Mouse (Mus musculus) midbrain, embryonic 14.5 days (tissue): ENCODE measurements around the gene Zcchc12. TPM values are rescaled to one million over a fixed set of nuclear protein-coding genes. Genes with fewer than 3 reads are reported as not detected.

Experiments used
- ATAC-seq: fragments of 200-750 bp; cut with Nextera tagmentation; 2 replicates; pipeline ENCODE4 v1.8.0; 2017; ENCODE audit warnings: moderate number of reproducible peaks, moderate library complexity; ENCODE audit not compliant: low FRiP score, low TSS enrichment
- DNase-seq: peaks from one replicate; pipeline ENCODE4 v3.0.0-alpha.2; 2015
- H3K27ac ChIP-seq: fragments of 300-500 bp; sonication (generic); replicated peaks from 2 replicates; pipeline ENCODE4 v1.5.1; 2014; ENCODE audit warnings: mild to moderate bottlenecking, low read depth, low read length, moderate library complexity
- H3K27me3 ChIP-seq: fragments of 300-500 bp; sonication (generic); 2 replicates; pipeline ENCODE4 v1.6.1; 2014; ENCODE audit warnings: low read length, control low read depth, mixed read lengths; ENCODE audit not compliant: control insufficient read depth, insufficient read depth
- H3K36me3 ChIP-seq: fragments of 300-500 bp; sonication (generic); 2 replicates; pipeline ENCODE4 v1.6.1; 2014; ENCODE audit warnings: low read length, control low read depth; ENCODE audit not compliant: control insufficient read depth, insufficient read depth
- H3K4me1 ChIP-seq: fragments of 300-500 bp; sonication (generic); 2 replicates; pipeline ENCODE4 v1.6.1; 2014; ENCODE audit warnings: mild to moderate bottlenecking, antibody characterized with exemption, low read length, control low read depth; ENCODE audit not compliant: control insufficient read depth, insufficient read depth
- H3K4me2 ChIP-seq: fragments of 300-500 bp; sonication (generic); 2 replicates; pipeline ENCODE4 v1.6.1; 2014; ENCODE audit warnings: mild to moderate bottlenecking, low read length, moderate library complexity
- H3K4me3 ChIP-seq: fragments of 300-500 bp; sonication (generic); replicated peaks from 2 replicates; pipeline ENCODE4 v1.5.1; 2014; ENCODE audit warnings: low read depth, low read length
- H3K9ac ChIP-seq: fragments of 300-500 bp; sonication (generic); replicated peaks from 2 replicates; pipeline ENCODE4 v1.6.1; 2014; ENCODE audit warnings: mild to moderate bottlenecking, low read length, moderate library complexity
- H3K9me3 ChIP-seq: fragments of 300-500 bp; sonication (generic); 2 replicates; pipeline ENCODE4 v1.6.1; 2016; ENCODE audit warnings: low read length, control low read depth, mixed read lengths; ENCODE audit not compliant: control insufficient read depth
- WGBS: fragments of 180-500 bp; shearing (Covaris S2); extraction: QIAGEN DNeasy Blood & Tissue Kit; methylation state at CpG from one replicate; pipeline ENCODE4 v1.1.7; 2014; 5-methylcytosine and 5-hydroxymethylcytosine counted together
- polyA plus RNA-seq: library from polyadenylated mRNA; unstranded; fragments of >200 nt; fragmentation: Nextera tagmentation; extraction: Ambion mirVana; gene quantifications from 2 replicates; pipeline ENCODE4 v1.2.1, GENCODE M21; 2014

Zcchc12 gene
- polyA plus RNA-seq, 1 experiment from 2014 or later: 328 TPM

- Histone ChIP-seq H3K27ac (no peak overlapping the region), H3K36me3 (no peaks in the 10 kb centered on the region), H3K9me3 (no peaks in the 10 kb centered on the region), H3K4me1 (no peaks in the 10 kb centered on the region), H3K27me3 (no peaks in the 10 kb centered on the region), H3K4me3 (no peak overlapping the region), H3K4me2 (no peak overlapping the region), H3K9ac (no peak overlapping the region)
- ATAC-seq (no peak), DNase-seq (no peak)
- 89% methylated on average over 2 of the region's 2 CpGs for WGBS
Measured at GRCm38 (mm10) chrX:36209554-36209953, 13.8 kb downstream of the Zcchc12 start.

- no peak for DNase-seq
- H3K9ac ChIP-seq: no peak overlapping the region
- no peaks in the 10 kb centered on the region for H3K36me3 ChIP-seq
- WGBS: 89% methylated on average over 3 of the region's 3 CpGs
- ATAC-seq: no peak
- H3K27me3 ChIP-seq: no peaks in the 10 kb centered on the region
- no peaks in the 10 kb centered on the region for H3K4me1 ChIP-seq
- no peak overlapping the region for H3K27ac ChIP-seq
- H3K4me2 ChIP-seq: no peak overlapping the region
- no peaks in the 10 kb centered on the region for H3K9me3 ChIP-seq
- no peak overlapping the region for H3K4me3 ChIP-seq
Measured at GRCm38 (mm10) chrX:36211216-36211615, 15.5 kb downstream of the Zcchc12 start.

DNA sequence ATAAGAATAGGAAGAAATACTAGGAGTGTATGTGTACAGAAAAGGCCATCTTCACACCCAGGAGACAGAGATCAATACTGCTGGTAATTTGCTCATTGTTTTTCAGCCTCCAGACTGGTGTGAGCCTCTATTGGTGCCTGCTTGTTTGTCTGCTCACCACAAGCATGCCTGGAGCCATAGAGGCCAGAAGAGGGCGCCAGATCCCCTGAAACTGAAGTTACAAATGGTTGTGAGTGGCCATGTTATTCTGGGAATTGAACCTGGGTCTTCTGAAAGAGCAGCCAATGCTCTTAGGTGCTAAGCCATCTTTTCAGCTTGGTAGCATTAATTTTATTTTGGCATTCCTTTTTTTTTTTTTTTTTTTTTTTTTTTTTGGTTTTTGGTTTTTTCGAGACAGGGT is 25.7 kb downstream of the Zcchc12 start:
- H3K9me3 ChIP-seq: no peaks in the 10 kb centered on the region
- 45% methylated on average over 2 of the region's 2 CpGs for WGBS
- H3K4me2 ChIP-seq: no peak overlapping the region
- H3K4me3 ChIP-seq: no peak overlapping the region
- no peaks in the 10 kb centered on the region for H3K27me3 ChIP-seq
- no peak overlapping the region for H3K27ac ChIP-seq
- no peak overlapping the region for H3K9ac ChIP-seq
- ATAC-seq (no peak), DNase-seq (no peak)
- H3K36me3 ChIP-seq: no peaks in the 10 kb centered on the region
- H3K4me1 ChIP-seq: no peaks in the 10 kb centered on the region

- ATAC-seq: no peak
- no peaks in the 10 kb centered on the region for H3K36me3 ChIP-seq
- no peak overlapping the region for H3K4me2 ChIP-seq
- 21% methylated on average over 7 of the region's 7 CpGs for WGBS
- no peak overlapping the region for H3K9ac ChIP-seq
- H3K27ac ChIP-seq: no peak overlapping the region
- no peak overlapping the region for H3K4me3 ChIP-seq
- H3K4me1 ChIP-seq: no peaks in the 10 kb centered on the region
- DNase-seq: peak; percentile 88
- H3K27me3 ChIP-seq: no peaks in the 10 kb centered on the region
- no peaks in the 10 kb centered on the region for H3K9me3 ChIP-seq
Measured at GRCm38 (mm10) chrX:36225777-36226176, 30.1 kb downstream of the Zcchc12 start.

DNA sequence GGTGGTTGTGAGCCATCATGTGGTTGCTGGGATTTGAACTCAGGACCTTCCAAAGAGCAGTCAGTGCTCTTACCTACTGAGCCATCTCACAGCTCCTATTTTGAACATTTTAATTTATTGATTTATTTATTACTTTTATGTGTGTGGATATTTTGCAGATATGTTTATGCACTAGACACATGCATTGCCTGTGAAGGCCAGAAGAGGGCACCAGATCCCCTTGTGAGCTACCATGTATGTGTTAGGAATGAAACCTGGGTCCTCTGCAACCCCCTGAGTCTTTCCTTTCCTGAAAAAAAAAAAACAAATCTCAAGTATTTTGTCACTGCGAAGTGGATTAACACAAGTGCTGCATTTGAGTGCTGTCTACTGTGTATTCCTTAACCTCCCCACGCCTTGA is 30.9 kb downstream of the Zcchc12 start:
- H3K27ac ChIP-seq: no peak overlapping the region
- ATAC-seq: no peak
- no peaks in the 10 kb centered on the region for H3K36me3 ChIP-seq
- H3K4me3 ChIP-seq: no peak overlapping the region
- 29% methylated on average over 2 of the region's 2 CpGs for WGBS
- H3K4me2 ChIP-seq: no peak overlapping the region
- peak; percentile 61 for DNase-seq
- no peaks in the 10 kb centered on the region for H3K4me1 ChIP-seq
- no peaks in the 10 kb centered on the region for H3K27me3 ChIP-seq
- no peaks in the 10 kb centered on the region for H3K9me3 ChIP-seq
- H3K9ac ChIP-seq: no peak overlapping the region

GRCm38 (mm10) chrX:36228861-36229260 is 33.2 kb downstream of the Zcchc12 start:
- no peak overlapping the region for H3K9ac ChIP-seq
- no peak overlapping the region for H3K27ac ChIP-seq
- no peaks in the 10 kb centered on the region for H3K36me3 ChIP-seq
- DNase-seq: no peak
- H3K4me1 ChIP-seq: no peaks in the 10 kb centered on the region
- no peaks in the 10 kb centered on the region for H3K9me3 ChIP-seq
- H3K27me3 ChIP-seq: no peaks in the 10 kb centered on the region
- 62% methylated on average over 7 of the region's 7 CpGs for WGBS
- no peak for ATAC-seq
- no peak overlapping the region for H3K4me2 ChIP-seq
- H3K4me3 ChIP-seq: no peak overlapping the region

- Histone ChIP-seq H3K4me1 (no peaks in the 10 kb centered on the region), H3K4me3 (no peak overlapping the region), H3K36me3 (no peaks in the 10 kb centered on the region), H3K9ac (no peak overlapping the region), H3K4me2 (no peak overlapping the region), H3K9me3 (no peaks in the 10 kb centered on the region), H3K27ac (no peak overlapping the region), H3K27me3 (no peaks in the 10 kb centered on the region)
- DNase-seq: no peak
- no peak for ATAC-seq
- WGBS: 72% methylated on average over 2 of the region's 2 CpGs
Measured at GRCm38 (mm10) chrX:36229273-36229672, 33.6 kb downstream of the Zcchc12 start.

- DNase-seq (no peak), ATAC-seq (no peak)
- H3K4me2 ChIP-seq: no peak overlapping the region
- no peaks in the 10 kb centered on the region for H3K36me3 ChIP-seq
- no peaks in the 10 kb centered on the region for H3K27me3 ChIP-seq
- H3K9ac ChIP-seq: no peak overlapping the region
- H3K9me3 ChIP-seq: no peaks in the 10 kb centered on the region
- no peak overlapping the region for H3K4me3 ChIP-seq
- no peak overlapping the region for H3K27ac ChIP-seq
- no peaks in the 10 kb centered on the region for H3K4me1 ChIP-seq
- WGBS: 82% methylated on average over 6 of the region's 6 CpGs
Measured at GRCm38 (mm10) chrX:36235652-36236051, 39.9 kb downstream of the Zcchc12 start.
